Comparison of ENCODE assay signal across 8 mouse cellular contexts in genomic region chr10:64087521-64087920, GRCm38 (mm10). TPM values are rescaled to one million over a fixed set of nuclear protein-coding genes. Genes with fewer than 3 reads are reported as not detected.
DNase-seq lines count a peak whose midpoint lies in the region; ATAC-seq lines count a peak whose summit lies in the region.

No protein-coding gene starts in this region.

- peaks cover 7% of the 10 kb centered on the region for H3K27me3 ChIP-seq in lung, embryonic 16.5 days (ENCODE audit: control insufficient read depth, insufficient read depth, low read depth, low read length)
- peaks cover 46% of the 10 kb centered on the region for H3K27me3 ChIP-seq in limb, embryonic 10.5 days (ENCODE audit: low read depth, poor library complexity, severe bottlenecking)
- 0 out of 2 replicates have a peak, but pooled peaks cover 12% of the 10 kb centered on the region for H3K27me3 ChIP-seq in stomach, embryonic 15.5 days (replicated peaks)

- no peak overlapping the region for H3K27ac ChIP-seq in lung, embryonic 16.5 days (ENCODE audit: low read length)
- no peak overlapping the region for H3K27ac ChIP-seq in limb, embryonic 10.5 days
- no peak overlapping the region for H3K27ac ChIP-seq in stomach, embryonic 15.5 days

- H3K4me1 ChIP-seq in lung, embryonic 16.5 days (replicated peaks; ENCODE audit: control insufficient read depth, insufficient read depth, low read length) = 0 out of 2 replicates have a peak, but pooled peaks cover 4% of the 10 kb centered on the region
- peaks cover 31% of the 10 kb centered on the region for H3K4me1 ChIP-seq in limb, embryonic 10.5 days
- peaks cover 3% of the 10 kb centered on the region; the same call in 1 of the 2 replicates for H3K4me1 ChIP-seq in stomach, embryonic 15.5 days

- ATAC-seq in lung, embryonic 16.5 days (ENCODE audit: low read depth) = no peak
- ATAC-seq in stomach, embryonic 15.5 days (ENCODE audit: insufficient read depth, low FRiP score, low read depth) = no peak

- H3K9ac ChIP-seq in lung, embryonic 16.5 days (ENCODE audit: low read length) = no peak overlapping the region
- H3K9ac ChIP-seq in stomach, embryonic 15.5 days = no peak overlapping the region; the same call in 1 of the 2 replicates

- H3K4me3 ChIP-seq in lung, embryonic 16.5 days (ENCODE audit: low read length) = peak overlapping the region; percentile 37
- peak overlapping the region; percentile 47 for H3K4me3 ChIP-seq in limb, embryonic 10.5 days
- H3K4me3 ChIP-seq in stomach, embryonic 15.5 days (replicated peaks) = peak overlapping the region; percentile 34

- intact Hi-C loops in left cerebral cortex, postnatal 10 days (cut with DNase I) = loop anchor here (10.0 kb wide), 2 partner anchors 657 to 663 kb away; partner anchors contain the start of gene Gm7075

- WGBS in lung, embryonic 16.5 days = 2% methylated on average over 12 of the region's 12 CpGs
- under 1% methylated on average over 12 of the region's 12 CpGs for WGBS in limb, embryonic 10.5 days
- 0% methylated on average over 12 of the region's 12 CpGs for WGBS in stomach, embryonic 15.5 days

- peak overlapping the region; percentile 57 for H3K4me2 ChIP-seq in lung, embryonic 16.5 days (ENCODE audit: low read depth, low read length)
- H3K4me2 ChIP-seq in stomach, embryonic 15.5 days = peak overlapping the region; percentile 62

- no peaks in the 10 kb centered on the region for H3K36me3 ChIP-seq in lung, embryonic 16.5 days (ENCODE audit: control insufficient read depth, insufficient read depth, low read length)
- no peaks in the 10 kb centered on the region for H3K36me3 ChIP-seq in limb, embryonic 10.5 days
- no peaks in the 10 kb centered on the region for H3K36me3 ChIP-seq in stomach, embryonic 15.5 days

- DNase-seq in cerebellum, adult 18-20 months = peak; percentile 50 to 51
- DNase-seq in cerebellum, adult 8-10 months = no peak
- no peak for DNase-seq in lung, postnatal 14 days
- no peak for DNase-seq in limb, embryonic 10.5 days (ENCODE audit: low spot score)
- DNase-seq in left cerebral cortex, adult 8-10 months (ENCODE audit: low spot score in 2 of 2) = no peak
- no peak for DNase-seq in left cerebral cortex, postnatal 10 days (ENCODE audit: extremely low spot score in 1 of 2, low spot score in 2 of 2)

- H3K9me3 ChIP-seq in lung, embryonic 16.5 days (ENCODE audit: control insufficient read depth, low read length) = no peaks in the 10 kb centered on the region
- no peaks in the 10 kb centered on the region for H3K9me3 ChIP-seq in limb, embryonic 10.5 days (replicated peaks)
- H3K9me3 ChIP-seq in stomach, embryonic 15.5 days = no peaks in the 10 kb centered on the region

RNA-seq across cellular contexts. Expression of gene Lrrtm3, which starts 2.6 kb away (rescaled TPM):
- polyA plus RNA-seq in lung, embryonic 16.5 days (2015; fragmentation: Nextera tagmentation; extraction: Ambion mirVana) = 2.6 and 2.8 TPM in 2 replicates
- 0.06 and 0.53 TPM in 2 replicates for polyA plus RNA-seq in limb, embryonic 10.5 days (2016; fragmentation: Nextera tagmentation; extraction: Ambion mirVana)
- polyA plus RNA-seq in stomach, embryonic 15.5 days (2015; fragmentation: Nextera tagmentation; extraction: Ambion mirVana) = 3.9 and 4.6 TPM in 2 replicates
- 10 to 100 TPM; 58.9 to 71.8 (median 61.8) TPM for total RNA-seq in left cerebral cortex, adult 8-10 months (2022)
- total RNA-seq in left cerebral cortex, postnatal 10 days (2021) = 10 to 100 TPM; 54.4 to 58.2 TPM

Comparison
In these comparisons a context has a peak if more than half of its experiments do, and no peak if none do; other contexts are left out.
1. DNase-seq: peak in cerebellum, adult 18-20 months (2 of 2); none in cerebellum, adult 8-10 months (single experiment), lung, postnatal 14 days (single experiment), limb, embryonic 10.5 days (single experiment), left cerebral cortex, adult 8-10 months (0 of 2) and left cerebral cortex, postnatal 10 days (0 of 2).
2. Peak in every context shown above with its lines, with median percentiles within 50 percentile points of each other: H3K4me3 ChIP-seq.